Mouse (Mus musculus) layer of hippocampus, adult 18-20 months (tissue): ENCODE results near the gene Tle1. TPM values are rescaled to one million over a fixed set of nuclear protein-coding genes. Genes with fewer than 3 reads are reported as not detected.

Experiments
- DNase-seq, 2 experiments: peaks; one replicate each; pipeline ENCODE4 v3.0.0; 2022; ENCODE audit warnings: low spot score in 2 of 2
- long read RNA-seq: library from polyadenylated mRNA; stranded (forward); transcript quantifications from one replicate; pipeline ENCODE4 v2.0.0, GENCODE M21; 2021
- total RNA-seq, 2 experiments: library from RNA; stranded (reverse); gene quantifications; 2 replicates each; pipeline ENCODE4 v1.2.3; 2021

Tle1 gene
- total RNA-seq = 10 to 100 TPM; 68.8 to 80.8 TPM
- long read RNA-seq, transcript Tle1-205 (7 exons, 2,067 nt) = major isoform, 39 of 66 reads
- long read RNA-seq, partial matches to known transcripts = 13 of 66 reads
- long read RNA-seq, other reads (novel, unspliced or antisense) = 14 of 66 reads

DNA sequence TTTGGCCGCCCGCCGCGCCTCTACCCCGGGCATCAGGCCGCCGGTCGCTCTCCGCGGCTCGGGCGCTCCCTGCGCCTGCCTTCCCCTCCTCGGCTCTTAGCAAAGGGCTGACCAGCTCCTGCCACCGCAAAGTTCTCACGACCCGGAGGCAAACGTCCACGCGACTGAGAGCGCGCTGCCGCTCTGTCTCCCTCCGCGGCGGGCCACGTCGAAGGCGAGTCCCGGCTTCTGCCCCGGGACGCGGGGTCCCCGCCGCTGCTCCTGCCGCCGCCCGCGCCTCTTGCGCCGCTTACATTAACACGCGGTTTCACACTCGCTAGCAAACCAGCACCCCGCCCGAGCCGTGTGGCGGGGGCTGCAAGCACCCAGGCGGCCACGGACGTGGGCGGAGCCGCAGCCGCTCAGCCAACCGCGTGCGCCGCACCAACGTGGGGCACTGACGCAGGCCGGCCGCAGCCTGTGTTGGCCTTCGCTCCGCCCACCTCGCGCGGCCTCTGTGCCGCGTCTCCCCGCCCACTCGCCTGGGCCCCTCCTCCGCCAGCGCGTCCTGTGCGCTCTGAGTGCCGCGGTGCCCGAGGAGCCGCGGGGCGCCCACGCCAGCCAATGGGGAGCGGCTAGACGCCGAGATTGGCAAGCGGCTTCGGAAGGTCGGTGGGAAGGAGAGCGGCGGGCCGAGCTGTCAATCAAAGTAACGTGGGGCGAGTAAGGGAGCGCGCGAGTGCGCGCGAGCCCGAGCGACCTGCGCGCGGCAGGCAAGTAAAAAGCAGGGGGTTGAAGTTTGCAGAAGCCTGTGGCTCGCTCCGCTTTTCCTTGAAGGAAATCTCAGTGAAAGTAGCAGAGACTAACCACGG lies at the start of gene Tle1:
Tle1 (minus strand) TSS at position 361 of the 851 bp plus-strand sequence.
- DNase-seq = peak; percentile 100

DNA sequence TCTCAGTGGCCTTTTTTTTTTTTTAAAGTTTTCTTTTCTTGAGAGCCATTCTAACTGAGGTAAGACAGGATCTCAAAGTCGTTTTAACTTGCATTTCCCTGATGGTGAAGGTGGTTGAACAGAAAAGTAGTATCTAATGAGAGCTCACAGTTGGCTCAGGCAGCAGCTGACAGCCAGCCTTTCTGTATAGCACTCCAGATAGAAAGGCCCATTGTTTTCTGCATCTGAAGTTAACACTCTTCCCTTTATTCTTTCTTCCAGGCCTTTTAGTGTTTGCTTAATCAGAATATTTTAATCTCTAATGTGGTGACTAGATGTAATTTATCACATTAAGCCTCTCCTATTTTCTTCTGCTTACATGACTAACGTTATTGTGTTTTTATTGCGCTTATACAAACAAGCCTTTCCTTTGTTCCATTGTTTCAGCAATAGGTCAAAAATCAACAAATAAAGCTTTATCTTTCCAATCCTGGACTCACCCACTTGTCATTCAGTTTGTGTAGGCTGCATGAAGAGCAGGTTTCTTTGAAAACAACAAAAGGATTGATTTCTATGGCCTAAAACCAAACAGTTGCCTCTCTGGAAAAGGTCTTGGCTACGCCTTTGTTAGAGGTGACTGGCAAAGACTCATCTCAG lies 33.0 kb upstream of the Tle1 start:
- peak in 1 of 2 experiments; percentile 9 for DNase-seq

GRCm38 (mm10) chr4:72232206-72232605 lies 31.5 kb upstream of the Tle1 start:
- no peak for DNase-seq

- no peak for DNase-seq
Observed at GRCm38 (mm10) chr4:72230832-72231231, 30.1 kb upstream of the Tle1 start.

GRCm38 (mm10) chr4:72221629-72222028 lies 20.9 kb upstream of the Tle1 start:
- no peak for DNase-seq

DNA sequence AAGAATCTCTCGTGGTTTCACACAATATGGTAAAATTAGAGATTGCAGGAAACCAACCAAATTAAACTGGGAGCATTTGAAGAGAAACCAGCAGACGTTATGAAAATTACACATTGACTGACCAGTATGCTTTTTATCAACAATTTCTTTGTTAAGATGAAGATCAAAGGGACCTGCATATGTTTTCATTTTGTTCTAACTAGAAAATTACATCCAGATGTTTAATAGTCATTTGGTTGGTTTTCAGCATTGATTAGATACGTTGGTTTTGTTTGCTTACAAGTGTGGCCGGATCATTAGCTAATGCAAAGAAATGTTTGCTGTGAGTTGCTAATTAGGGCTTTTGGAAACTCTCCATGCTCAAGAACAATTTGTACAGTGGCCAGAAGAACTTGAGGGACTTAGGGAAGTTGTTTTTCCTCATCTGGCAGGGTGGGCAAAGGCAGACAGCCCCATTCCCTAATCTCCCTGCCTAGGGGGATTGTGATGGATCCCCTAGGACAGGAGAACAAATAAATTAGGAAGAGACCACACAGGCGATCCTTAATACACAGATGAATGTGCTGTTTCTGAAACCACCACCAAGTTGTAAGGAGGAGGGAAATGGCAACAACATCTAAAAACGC lies 3.8 kb upstream of the Tle1 start:
- DNase-seq = no peak

DNA sequence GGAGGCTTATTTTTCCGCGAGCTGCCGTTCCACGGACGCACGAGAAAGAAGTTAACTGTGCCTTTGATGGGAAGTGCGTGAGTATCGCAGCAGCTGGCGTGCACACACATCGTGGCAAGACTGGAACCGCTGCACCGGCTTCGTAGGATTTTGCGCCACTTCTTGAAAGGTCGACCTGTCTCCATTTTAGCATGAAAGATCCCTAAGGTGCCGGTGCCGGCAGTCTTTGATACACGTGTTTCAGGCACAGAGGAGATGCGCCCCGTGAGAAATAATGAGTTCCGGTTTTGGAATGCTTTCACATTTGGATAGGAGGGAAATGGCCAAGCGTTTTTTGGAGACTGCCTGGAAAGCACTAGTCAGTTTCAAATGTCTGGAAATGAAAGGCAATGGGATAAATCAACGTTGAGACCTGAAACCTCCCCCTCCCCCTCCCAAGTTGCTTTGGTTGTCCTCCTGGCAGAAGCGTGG lies 837 bp upstream of the Tle1 start:
- DNase-seq = no peak

GRCm38 (mm10) chr4:72199571-72200558 lies 854 bp downstream of the Tle1 start:
- DNase-seq = peak in 1 of 2 experiments; percentile 65

DNA sequence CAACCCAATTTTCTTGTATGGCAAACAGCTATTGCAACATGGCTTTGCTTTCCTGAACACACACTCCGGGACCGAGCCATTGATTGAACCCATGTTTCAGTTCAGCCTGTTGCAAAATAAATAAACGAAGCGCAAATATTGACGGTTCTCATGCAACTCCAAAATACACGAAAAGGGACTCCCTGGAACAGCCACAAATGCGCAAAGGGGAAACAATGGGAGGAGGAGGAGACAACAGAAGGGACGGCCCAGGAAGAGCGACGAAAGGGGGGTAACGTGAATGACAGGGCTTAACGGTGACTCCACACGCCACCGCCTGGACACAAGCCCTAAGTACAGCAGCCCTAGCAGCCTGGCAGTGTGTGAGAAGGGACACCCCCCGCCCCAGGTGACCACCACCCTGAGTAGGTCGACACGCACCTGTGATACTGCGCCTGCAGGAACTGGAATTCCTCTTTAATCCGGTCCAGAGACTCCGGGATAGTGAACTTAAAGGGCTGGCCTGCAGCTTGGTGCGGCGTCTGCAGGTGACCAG lies 1.8 kb downstream of the Tle1 start:
- peak; percentile 82 to 94 for DNase-seq

- DNase-seq = peak in 1 of 2 experiments; percentile 59
Observed at GRCm38 (mm10) chr4:72197888-72198605, 2.7 kb downstream of the Tle1 start.

GRCm38 (mm10) chr4:72195116-72195835 lies 5.4 kb downstream of the Tle1 start:
- no peak for DNase-seq

- DNase-seq = no peak
Observed at GRCm38 (mm10) chr4:72193276-72193675, 7.4 kb downstream of the Tle1 start.

- no peak for DNase-seq
Observed at GRCm38 (mm10) chr4:72184476-72184875, 16.2 kb downstream of the Tle1 start.

- DNase-seq = peak in 1 of 2 experiments; percentile 52
Observed at GRCm38 (mm10) chr4:72182343-72182988, 18.3 kb downstream of the Tle1 start.

GRCm38 (mm10) chr4:72175943-72176342 lies 24.8 kb downstream of the Tle1 start:
- no peak for DNase-seq

GRCm38 (mm10) chr4:72168267-72168666 lies 32.5 kb downstream of the Tle1 start:
- DNase-seq = no peak

DNA sequence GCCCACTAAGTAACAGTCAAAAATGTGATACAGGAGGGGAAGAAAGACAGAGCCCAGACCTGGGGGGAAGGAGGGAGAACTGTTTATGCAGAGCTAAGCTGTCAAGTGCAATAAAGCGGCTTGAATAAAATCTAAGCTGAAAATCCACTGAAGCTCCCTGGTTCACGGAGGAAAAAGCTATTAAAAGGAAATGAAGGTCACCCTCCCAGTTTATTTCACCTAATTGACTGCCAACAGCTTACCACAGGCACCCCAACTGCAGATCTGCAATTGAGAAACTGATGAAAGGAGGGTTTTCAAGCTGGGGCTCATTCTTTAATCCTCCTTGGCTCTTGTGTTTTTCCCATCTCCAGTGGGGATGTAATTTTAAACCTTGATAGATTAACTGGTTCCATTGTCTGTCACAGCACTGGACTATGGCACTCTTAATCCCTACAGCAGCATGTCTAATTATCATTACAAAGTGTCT lies 32.9 kb downstream of the Tle1 start:
- no peak for DNase-seq

- no peak for DNase-seq
Observed at GRCm38 (mm10) chr4:72167171-72167570, 33.5 kb downstream of the Tle1 start.
